Mouse (Mus musculus) right cerebral cortex, postnatal 10 days (tissue): ENCODE data around the gene Med12l.
A peak's percentile ranks its signal among the peaks of the same experiment; 100 is the strongest.

ENCODE experiments used
- DNase-seq, 2 experiments: peaks; one replicate each; pipeline ENCODE4 v3.0.0; 2021; ENCODE audit warnings: low spot score in 2 of 2

Med12l gene

DNA sequence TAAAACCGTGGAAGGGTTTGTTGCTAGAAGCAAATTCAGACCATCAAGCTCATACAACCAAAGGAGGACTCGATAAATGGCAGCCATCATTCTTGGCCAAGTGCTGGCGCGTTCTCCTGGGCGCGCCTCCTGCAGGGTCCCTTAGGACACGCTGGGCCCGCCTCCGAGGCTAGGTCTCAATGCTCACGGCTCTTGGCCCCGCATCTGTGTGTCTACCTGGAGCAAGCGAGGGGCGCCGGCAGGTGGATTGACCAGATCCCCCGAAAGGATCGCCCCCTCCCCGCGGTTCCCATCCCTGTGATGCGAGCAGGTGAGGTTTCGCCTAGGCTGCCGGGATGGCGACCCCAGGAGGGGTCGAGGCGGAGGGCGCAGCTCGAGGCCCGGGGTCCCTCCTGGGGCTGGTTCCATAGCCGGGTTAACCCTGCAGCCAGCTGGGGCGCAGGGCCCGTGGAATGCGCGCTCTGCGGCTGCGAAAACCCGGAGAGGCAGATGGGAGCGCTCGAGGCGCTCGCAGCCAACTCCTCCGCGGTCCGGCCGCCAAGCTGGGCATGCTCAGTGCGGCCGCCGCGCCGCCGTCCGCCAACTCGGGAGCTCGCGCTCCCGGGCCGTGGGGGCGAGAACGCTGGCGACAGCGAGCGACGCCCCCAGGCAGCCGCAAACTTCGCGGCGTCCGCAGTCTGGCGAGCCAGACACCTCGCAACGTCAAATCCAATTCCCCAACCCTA lies at the start of gene Med12l:
Gene Med12l (plus strand): TSS at position 555 of the 725 bp plus-strand sequence.
- peak; percentile 91 to 92 for DNase-seq

- DNase-seq: no peak
Measured at GRCm38 (mm10) chr3:58961166-58961565, 44.5 kb upstream of the Med12l start.

- DNase-seq: no peak
Measured at GRCm38 (mm10) chr3:58977413-58977812, 28.2 kb upstream of the Med12l start.

DNA sequence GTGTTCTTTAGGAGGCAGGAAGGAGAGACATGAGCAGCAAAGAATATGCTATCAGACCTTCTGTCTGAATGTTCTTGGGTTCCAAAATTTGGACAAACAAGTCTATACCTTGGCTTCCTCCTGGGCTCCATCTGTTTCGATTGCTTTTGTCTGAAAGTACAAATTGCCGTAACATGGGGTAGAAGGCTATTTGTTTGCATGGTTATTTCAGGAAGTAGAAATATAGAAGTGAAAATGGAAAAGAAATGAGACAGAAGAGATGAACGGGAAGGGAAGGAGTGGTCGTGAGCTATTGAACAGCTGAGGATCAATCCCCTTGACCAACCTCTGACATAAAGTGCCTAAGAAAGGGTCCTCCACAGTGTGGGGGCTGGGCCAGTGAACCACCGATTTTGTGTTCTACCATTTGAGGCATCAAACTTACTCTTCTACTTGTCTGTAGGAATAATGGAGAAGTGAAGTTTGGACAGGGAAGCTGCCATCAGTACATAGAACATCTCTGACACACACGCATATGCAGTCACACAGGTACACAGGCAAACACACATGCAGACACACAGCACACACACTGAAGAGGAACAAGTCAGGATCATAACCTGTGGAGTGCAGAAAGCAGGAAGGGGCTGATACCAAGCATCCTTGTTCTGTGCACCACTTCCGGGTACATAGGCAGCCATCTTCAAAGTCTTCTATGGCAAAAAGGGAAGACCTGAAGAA lies 27.6 kb upstream of the Med12l start:
- DNase-seq: no peak

GRCm38 (mm10) chr3:58980579-58980978 lies 25.0 kb upstream of the Med12l start:
- no peak for DNase-seq

DNA sequence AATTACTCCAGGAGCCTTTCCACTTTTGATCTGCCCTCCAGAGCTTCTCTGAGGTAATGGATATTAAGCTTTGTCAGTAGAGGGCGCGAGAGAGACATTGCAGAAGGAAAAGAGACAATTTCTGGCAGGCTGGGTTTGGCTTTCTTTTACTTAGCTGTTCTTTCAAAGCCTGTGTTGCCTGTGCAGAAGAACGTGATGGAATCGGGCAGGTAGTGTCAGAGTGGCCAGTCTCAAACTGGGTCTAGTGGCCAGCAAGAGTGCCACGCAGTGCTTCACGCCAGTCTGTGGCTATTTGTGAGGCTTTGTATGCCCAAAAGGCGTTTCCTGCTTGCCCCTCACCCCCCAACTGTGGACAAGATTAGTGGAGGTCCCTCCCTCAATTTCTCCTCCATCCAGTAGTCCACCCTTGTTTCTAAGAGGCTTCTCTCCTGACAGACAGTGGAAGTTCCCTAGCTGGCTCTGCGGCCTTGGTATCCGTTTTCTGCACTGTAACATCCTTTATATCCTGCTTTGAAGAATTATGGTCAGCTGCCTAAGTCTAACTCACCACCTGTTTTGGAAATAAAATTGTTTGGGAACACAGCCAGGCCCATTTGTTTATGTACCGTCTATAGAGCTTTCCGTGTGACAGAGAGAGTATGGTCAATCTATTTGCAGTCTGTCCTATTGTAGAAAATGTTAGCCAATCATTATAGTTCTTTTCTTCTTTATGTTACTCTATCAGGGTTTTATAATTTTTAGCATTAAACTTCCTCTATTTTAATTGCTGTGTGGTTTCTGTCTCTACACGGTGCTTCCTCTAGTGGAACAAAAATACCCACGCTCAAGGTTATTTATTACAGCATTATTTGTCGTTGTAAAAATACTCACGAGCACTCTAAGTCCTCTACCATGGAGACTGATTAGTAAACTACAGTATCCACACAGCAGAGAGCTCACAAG lies 22.5 kb upstream of the Med12l start:
- peak; percentile 76 to 79 for DNase-seq

DNA sequence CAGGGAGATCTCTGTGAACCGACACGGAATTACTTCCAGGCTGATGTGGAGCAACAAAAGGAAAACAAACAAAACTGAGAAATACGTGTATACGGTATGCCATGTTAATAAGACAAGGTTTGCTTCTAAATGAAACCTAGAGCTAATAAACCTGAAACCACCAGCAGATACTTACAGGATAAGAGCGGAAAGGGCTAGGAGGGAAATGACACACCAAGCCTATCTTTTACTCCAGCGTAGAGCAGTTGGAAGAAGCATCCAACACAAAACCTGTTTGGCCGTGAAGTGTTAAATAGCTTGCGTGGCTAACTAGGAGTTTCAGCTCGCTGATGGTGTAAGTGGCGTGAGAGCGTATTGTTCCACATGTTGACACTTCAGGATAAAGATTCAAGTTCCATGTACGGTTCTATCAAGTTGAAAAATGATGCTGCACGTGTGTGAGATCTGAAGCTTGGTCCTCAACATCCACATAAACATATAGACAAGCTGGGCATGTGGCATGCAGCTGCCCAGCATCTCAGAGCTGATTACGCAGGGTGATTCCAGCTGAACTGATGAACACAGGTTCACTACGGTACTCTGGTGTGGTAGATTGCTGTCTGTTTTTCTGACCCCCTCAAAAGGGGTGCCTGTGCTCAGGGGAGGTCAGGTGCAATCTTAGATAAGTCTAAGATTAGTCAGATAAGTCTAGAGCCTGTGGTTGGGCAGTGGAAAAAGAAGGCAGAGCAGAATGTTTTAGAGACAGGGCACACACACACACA lies 21.6 kb upstream of the Med12l start:
- DNase-seq: no peak

DNA sequence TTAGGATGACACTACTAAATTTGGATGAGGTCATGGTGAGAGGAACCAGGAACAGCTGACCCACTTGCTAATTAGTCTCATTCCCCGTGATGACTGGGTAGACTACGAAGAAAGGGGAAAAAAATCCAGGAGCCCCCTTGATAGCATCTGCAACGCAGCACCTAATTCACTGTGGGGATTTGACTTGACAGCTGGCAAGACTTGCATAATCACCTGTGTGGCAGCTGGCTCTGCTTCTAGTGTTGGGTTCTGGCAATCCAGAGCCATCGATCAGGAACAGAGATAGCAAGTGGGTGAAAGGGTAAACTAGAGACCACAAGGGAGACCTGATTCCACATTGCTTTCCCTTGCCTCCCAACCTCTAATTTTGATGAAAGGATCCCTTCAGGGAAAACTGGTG lies 19.8 kb upstream of the Med12l start:
- no peak for DNase-seq

DNA sequence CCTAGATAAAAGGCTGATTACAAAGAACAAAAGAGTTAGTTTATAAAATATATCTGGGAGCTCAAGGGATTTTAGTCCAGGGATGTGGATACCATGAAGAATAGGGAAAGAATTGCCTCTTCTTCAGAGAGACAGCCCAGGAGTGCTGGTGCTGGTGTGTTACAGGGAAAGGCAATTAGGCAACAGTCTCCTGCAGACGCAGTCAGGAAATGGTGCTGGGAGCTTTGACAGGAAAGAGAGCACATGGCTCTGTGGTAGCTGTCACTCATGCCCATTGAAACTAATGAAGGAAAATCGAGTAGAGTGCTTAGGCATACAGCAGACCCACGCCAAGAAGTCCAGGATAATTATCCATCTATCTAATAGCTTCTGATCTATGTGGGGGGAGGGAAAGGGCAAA lies 16.3 kb upstream of the Med12l start:
- no peak for DNase-seq

DNA sequence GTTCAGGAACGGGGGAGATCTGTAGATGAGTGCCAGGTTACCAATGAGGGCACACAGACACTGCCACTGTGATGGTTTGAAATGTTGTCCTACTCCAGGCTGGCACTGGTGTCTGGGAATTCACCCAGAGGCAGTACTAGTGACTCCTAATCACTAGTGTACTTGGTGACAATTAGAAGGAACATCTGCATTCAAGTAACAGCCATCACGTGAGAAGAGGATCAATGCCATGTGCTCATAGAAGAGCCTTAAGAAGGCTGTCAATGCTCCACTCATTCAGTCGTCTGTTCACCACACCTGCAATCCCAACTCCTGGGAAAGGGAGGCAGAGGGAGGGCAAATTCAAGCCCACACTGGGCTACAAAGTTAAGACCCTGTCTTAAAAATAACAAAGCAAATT lies 15.1 kb upstream of the Med12l start:
- no peak for DNase-seq

- DNase-seq: no peak
Measured at GRCm38 (mm10) chr3:58992122-58992521, 13.5 kb upstream of the Med12l start.

- DNase-seq: no peak
Measured at GRCm38 (mm10) chr3:58993619-58994018, 12.0 kb upstream of the Med12l start.

- DNase-seq: no peak
Measured at GRCm38 (mm10) chr3:59003756-59004155, 1.9 kb upstream of the Med12l start.

DNA sequence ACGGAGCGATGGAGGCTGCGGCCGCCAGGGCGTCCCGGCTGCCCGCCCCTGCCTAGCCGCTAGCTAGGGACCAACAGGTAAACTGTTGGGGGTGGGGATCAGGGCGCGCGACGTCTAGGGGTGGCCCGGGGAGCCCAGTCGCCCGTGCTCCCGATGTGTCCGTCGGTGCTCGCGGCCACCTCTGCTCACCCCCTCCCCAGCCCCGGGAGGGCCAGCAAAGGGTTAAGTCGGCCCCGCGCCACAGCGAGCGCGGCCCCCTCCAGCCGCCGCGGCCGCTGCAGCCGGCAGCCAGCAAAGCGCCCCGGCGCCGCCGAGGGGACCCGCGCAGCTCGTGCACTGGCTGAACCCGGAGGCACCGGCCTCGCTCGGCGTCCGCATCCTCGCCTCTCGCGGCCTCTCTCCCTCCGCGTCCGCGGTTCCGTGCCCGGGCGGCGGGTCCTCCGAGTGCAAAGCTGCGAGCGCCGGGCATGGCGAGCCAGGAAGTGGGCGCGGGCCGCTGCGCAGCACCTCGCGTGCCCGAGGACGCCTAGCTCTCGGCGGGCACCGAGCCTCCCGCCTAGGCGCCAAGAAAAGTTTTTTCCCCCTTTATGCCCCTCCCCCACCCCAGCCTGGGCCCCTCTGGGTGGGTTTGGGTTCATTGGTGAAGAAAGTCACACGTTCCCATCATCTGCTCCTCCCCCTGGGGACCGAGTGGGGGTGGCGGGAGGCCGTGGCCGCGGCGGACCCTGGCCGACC lies 538 bp downstream of the Med12l start:
- DNase-seq: peak in 1 of 2 experiments; percentile 67

- DNase-seq: peak; percentile 91 to 93
Measured at GRCm38 (mm10) chr3:59006731-59007441, 1.3 kb downstream of the Med12l start.

DNA sequence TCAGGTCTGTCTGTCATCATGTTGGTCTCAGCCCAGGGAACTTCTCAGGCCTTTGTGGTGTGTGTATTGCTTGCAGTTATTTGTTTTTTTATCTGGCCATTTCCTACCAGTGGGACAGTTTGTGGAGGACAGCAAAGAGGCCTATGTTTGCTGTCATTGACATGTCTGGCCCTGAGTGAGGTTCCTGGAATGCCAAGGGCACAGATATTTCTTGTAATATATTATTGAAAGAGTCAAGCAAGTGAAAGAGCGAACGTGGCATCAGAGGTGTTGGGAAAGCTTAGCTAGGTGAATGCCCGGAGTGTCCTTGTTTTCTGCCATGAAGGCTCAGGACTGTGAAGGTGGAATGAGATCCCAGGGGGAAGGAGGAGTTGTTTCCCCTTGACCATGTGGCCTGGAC lies 4.7 kb downstream of the Med12l start:
- DNase-seq: no peak

DNA sequence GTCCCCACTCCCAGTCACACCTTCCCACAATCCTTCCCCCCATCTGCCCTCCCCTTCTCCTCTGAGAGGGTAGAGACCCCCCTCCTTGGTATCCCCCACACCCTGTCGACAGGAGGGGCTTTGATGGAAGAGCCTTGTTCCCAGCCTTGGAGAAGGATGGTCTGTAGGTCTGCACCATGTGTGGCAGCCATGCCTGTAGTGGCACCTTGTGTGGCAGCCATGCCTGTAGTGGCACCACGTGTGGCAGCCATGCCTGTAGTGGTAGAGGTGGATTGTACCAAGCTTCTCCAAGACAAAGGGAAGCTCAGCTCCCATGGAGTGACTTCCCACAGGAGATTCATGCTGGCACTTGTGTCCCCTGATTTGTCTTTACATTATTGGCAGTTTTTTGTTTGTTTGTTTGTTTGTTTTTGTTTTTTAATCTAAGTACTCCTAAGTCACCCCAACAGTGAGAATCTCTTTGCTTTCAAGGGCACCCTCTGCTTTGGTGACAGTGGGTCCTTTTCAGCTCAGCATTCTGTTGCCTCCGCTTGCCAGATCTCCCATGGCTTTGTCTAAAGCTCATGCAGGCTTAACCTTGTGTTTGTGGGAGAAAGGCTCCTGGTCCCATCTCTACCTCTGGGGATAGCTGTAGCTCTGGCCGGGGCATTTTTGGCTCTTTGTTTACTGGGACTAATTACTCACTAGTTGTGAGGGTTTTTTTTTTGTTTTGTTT lies 10.2 kb downstream of the Med12l start:
- DNase-seq: no peak

DNA sequence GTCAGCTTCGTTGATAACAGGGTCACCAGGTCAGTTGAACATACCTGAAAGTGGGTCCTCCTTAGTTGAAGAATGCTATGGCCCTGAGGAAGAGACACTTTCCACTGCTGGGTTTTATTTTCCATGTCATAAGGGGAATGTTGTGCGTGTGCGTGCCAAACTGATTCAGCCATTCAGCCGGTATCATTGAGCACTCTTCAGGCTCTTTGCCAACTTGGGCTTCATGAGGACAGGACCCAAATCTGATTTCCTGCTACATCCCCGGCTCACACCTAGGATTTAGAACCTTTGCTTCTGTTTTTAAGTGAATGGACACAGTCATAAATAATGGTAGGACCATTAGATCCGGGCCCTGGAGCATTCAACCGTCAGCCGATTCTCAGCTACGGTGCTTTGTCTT lies 10.9 kb downstream of the Med12l start:
- DNase-seq: no peak

- DNase-seq: no peak
Measured at GRCm38 (mm10) chr3:59021236-59021635, 15.6 kb downstream of the Med12l start.
